9 mouse cellular contexts compared by ENCODE assay signal in genomic region chr13:18057231-18057912, GRCm38 (mm10).
DNase-seq lines count a peak whose midpoint lies in the region; ATAC-seq and TF ChIP-seq lines count a peak whose summit lies in the region.
"Had no signal": no experiment of that assay in that cellular context is flagged by ENCODE, and none has a peak within 500 bp of the region (broad histone marks: within the 10 kb centered on the region; RNA-seq: fewer than 3 reads in every experiment).

No protein-coding gene starts in this region.

- H3K4me2 ChIP-seq in embryonic facial prominence, embryonic 15.5 days (replicated peaks): no peak overlapping the region
- no peak overlapping the region for H3K4me2 ChIP-seq in hindbrain, embryonic 11.5 days (replicated peaks; ENCODE audit: low read depth, low read length)
- H3K4me2 ChIP-seq: lung, embryonic 15.5 days had no signal

- no peak overlapping the region for H3K4me3 ChIP-seq in gastrocnemius, adult 2 months
- H3K4me3 ChIP-seq in embryonic facial prominence, embryonic 15.5 days (replicated peaks): no peak overlapping the region
- no peak overlapping the region for H3K4me3 ChIP-seq in hindbrain, embryonic 11.5 days (ENCODE audit: low read depth, low read length)
- no peak overlapping the region for H3K4me3 ChIP-seq in layer of hippocampus, adult 2 months
- H3K4me3 ChIP-seq: lung, embryonic 15.5 days had no signal

- ATAC-seq in embryonic facial prominence, embryonic 15.5 days (ENCODE audit: insufficient number of reproducible peaks, low FRiP score, low TSS enrichment, low read depth): 0 out of 2 replicates have a peak, but pooled peaks have one; percentile 47
- peak; percentile 79 for ATAC-seq in hindbrain, embryonic 11.5 days (ENCODE audit: low FRiP score)

- H3K9me3 ChIP-seq in embryonic facial prominence, embryonic 15.5 days (replicated peaks): 0 out of 2 replicates have a peak, but pooled peaks cover 2% of the 10 kb centered on the region
- no peaks in the 10 kb centered on the region for H3K9me3 ChIP-seq in hindbrain, embryonic 11.5 days (ENCODE audit: control insufficient read depth, low read length)
- H3K9me3 ChIP-seq: lung, embryonic 15.5 days had no signal

- DNase-seq in gastrocnemius, adult 2 months: peak; percentile 27
- no peak for DNase-seq in gastrocnemius, adult 8-10 months (ENCODE audit: low spot score in 2 of 2)
- peak; percentile 85 for DNase-seq in brain, adult 2 months (ENCODE audit: low read depth, low spot score)
- peak; percentile 86 for DNase-seq in hindbrain, embryonic 11.5 days (ENCODE audit: low spot score)
- peak; percentile 72 to 78 for DNase-seq in layer of hippocampus, adult 2 months (ENCODE audit: low spot score in 2 of 2)
- peak; percentile 72 for DNase-seq in lung, postnatal 14 days
- peak; percentile 23 for DNase-seq in right cerebral cortex, postnatal 25 days

- H3K27ac ChIP-seq in gastrocnemius, adult 2 months: no peak overlapping the region
- H3K27ac ChIP-seq in embryonic facial prominence, embryonic 15.5 days (replicated peaks): no peak overlapping the region
- no peak overlapping the region for H3K27ac ChIP-seq in hindbrain, embryonic 11.5 days (ENCODE audit: low read depth, low read length)
- no peak overlapping the region for H3K27ac ChIP-seq in layer of hippocampus, adult 2 months
- H3K27ac ChIP-seq: lung, embryonic 15.5 days had no signal

- H3K27me3 ChIP-seq in embryonic facial prominence, embryonic 15.5 days: no peaks in the 10 kb centered on the region
- no peaks in the 10 kb centered on the region for H3K27me3 ChIP-seq in hindbrain, embryonic 11.5 days (ENCODE audit: control insufficient read depth, insufficient read depth, low read length)
- H3K27me3 ChIP-seq: lung, embryonic 15.5 days had no signal

- no peak overlapping the region for H3K9ac ChIP-seq in embryonic facial prominence, embryonic 15.5 days
- no peak overlapping the region for H3K9ac ChIP-seq in hindbrain, embryonic 11.5 days (ENCODE audit: low read depth, low read length)
- H3K9ac ChIP-seq: lung, embryonic 15.5 days had no signal

- H3K36me3 ChIP-seq in embryonic facial prominence, embryonic 15.5 days: no peaks in the 10 kb centered on the region
- no peaks in the 10 kb centered on the region for H3K36me3 ChIP-seq in hindbrain, embryonic 11.5 days (ENCODE audit: control insufficient read depth, insufficient read depth, low read length)
- H3K36me3 ChIP-seq: lung, embryonic 15.5 days had no signal

- intact Hi-C loops in gastrocnemius, adult 2 months (cut with DNase I): loop anchor here (2.0 kb wide), 1 partner anchor 749 kb away; no protein-coding TSS in a partner anchor

- TF ChIP-seq CTCF in gastrocnemius, adult 2 months (IDR thresholded peaks at IDR 0.05): peak; percentile 85; the same call in 1 of the 2 replicates
- peak; percentile 89 for TF ChIP-seq CTCF in layer of hippocampus, adult 2 months (conservative IDR thresholded peaks at IDR 0.05)

- H3K4me1 ChIP-seq in embryonic facial prominence, embryonic 15.5 days: no peaks in the 10 kb centered on the region
- no peaks in the 10 kb centered on the region for H3K4me1 ChIP-seq in hindbrain, embryonic 11.5 days (replicated peaks; ENCODE audit: control insufficient read depth, insufficient read depth, low read length)
- H3K4me1 ChIP-seq: lung, embryonic 15.5 days had no signal

- WGBS in embryonic facial prominence, embryonic 15.5 days: 25% methylated on average over 8 of the region's 8 CpGs
- WGBS in hindbrain, embryonic 11.5 days: 32% methylated on average over 8 of the region's 8 CpGs

Comparison
In these comparisons a context has a peak if more than half of its experiments do, and no peak if none do; other contexts are left out.
1. DNase-seq: peak in gastrocnemius, adult 2 months (single experiment), brain, adult 2 months (single experiment), hindbrain, embryonic 11.5 days (single experiment), layer of hippocampus, adult 2 months (2 of 2), lung, postnatal 14 days (single experiment) and right cerebral cortex, postnatal 25 days (single experiment); none in gastrocnemius, adult 8-10 months (0 of 2).